Mouse (Mus musculus): ENCODE data around the gene Upf1.
A peak's percentile ranks its signal among the peaks of the same experiment; 100 is the strongest.

The Upf1 gene

GRCm38 (mm10) chr8:70327512-70327911 is 25.6 kb downstream of the Upf1 start:
- DNase-seq (ENCODE audit: low read depth, low spot score) = peak; percentile 61

GRCm38 (mm10) chr8:70323716-70324115 is 29.4 kb downstream of the Upf1 start:
- DNase-seq (ENCODE audit: low read depth, low spot score) = no peak

GRCm38 (mm10) chr8:70317872-70318271 is 35.2 kb downstream of the Upf1 start:
- no peak for DNase-seq (ENCODE audit: low read depth, low spot score)

- no peak for DNase-seq (ENCODE audit: low read depth, low spot score)
Measured at GRCm38 (mm10) chr8:70316511-70317504, 36.3 kb downstream of the Upf1 start.

- DNase-seq (ENCODE audit: low read depth, low spot score) = no peak
Measured at GRCm38 (mm10) chr8:70315624-70316510, 37.2 kb downstream of the Upf1 start, which contains the start of gene Cers1. Gene Cers1, plus strand, starts transcription at chr8:70315775.

- no peak for DNase-seq (ENCODE audit: low read depth, low spot score)
Measured at GRCm38 (mm10) chr8:70313399-70313798, 39.7 kb downstream of the Upf1 start.

- no peak for DNase-seq (ENCODE audit: low read depth, low spot score)
Measured at GRCm38 (mm10) chr8:70309311-70309710, 43.8 kb downstream of the Upf1 start.

GRCm38 (mm10) chr8:70302901-70303300 is 50.2 kb downstream of the Upf1 start:
- DNase-seq (ENCODE audit: low read depth, low spot score) = no peak

GRCm38 (mm10) chr8:70302358-70302890 is 50.7 kb downstream of the Upf1 start, which contains the start of the genes Ddx49 and Cope:
Gene Ddx49, minus strand, starts transcription at chr8:70302489.
Gene Cope, plus strand, starts transcription at chr8:70302518.
- DNase-seq (ENCODE audit: low read depth, low spot score) = peak; percentile 82

- no peak for DNase-seq (ENCODE audit: low read depth, low spot score)
Measured at GRCm38 (mm10) chr8:70300881-70301280, 52.2 kb downstream of the Upf1 start.

- DNase-seq (ENCODE audit: low read depth, low spot score) = no peak
Measured at GRCm38 (mm10) chr8:70293988-70294405, 59.1 kb downstream of the Upf1 start.

- DNase-seq (ENCODE audit: low read depth, low spot score) = no peak
Measured at GRCm38 (mm10) chr8:70286737-70287136, 66.3 kb downstream of the Upf1 start.

GRCm38 (mm10) chr8:70285304-70285703 is 67.8 kb downstream of the Upf1 start:
- DNase-seq (ENCODE audit: low read depth, low spot score) = no peak

GRCm38 (mm10) chr8:70284421-70284820 is 68.7 kb downstream of the Upf1 start:
- no peak for DNase-seq (ENCODE audit: low read depth, low spot score)

GRCm38 (mm10) chr8:70283136-70284077 is 69.7 kb downstream of the Upf1 start:
- DNase-seq (ENCODE audit: low read depth, low spot score) = no peak

GRCm38 (mm10) chr8:70282603-70283135 is 70.4 kb downstream of the Upf1 start, which contains the start of gene Homer3:
Gene Homer3, plus strand, starts transcription at chr8:70282827.
- DNase-seq (ENCODE audit: low read depth, low spot score) = no peak
